Mouse (Mus musculus): ENCODE data around the gene Ube2o.

Ube2o gene

GRCm38 (mm10) chr11:116488693-116489375 is 92.4 kb downstream of the Ube2o start:
- peak; percentile 79 for DNase-seq (ENCODE audit: low read depth, low spot score)

GRCm38 (mm10) chr11:116488207-116488606 is 93.0 kb downstream of the Ube2o start:
- DNase-seq (ENCODE audit: low read depth, low spot score): no peak
